Mouse (Mus musculus) hindbrain, embryonic 15.5 days (tissue): ENCODE data around the gene Zfp697. TPM values are rescaled to one million over a fixed set of nuclear protein-coding genes. Genes with fewer than 3 reads are reported as not detected.
"Not testable (repeated sequence)": the region's sequence is repeated elsewhere in the genome, so short reads cannot be mapped to it uniquely, and the experiment has no call there.

ENCODE experiments used
- ATAC-seq: fragments of 200-750 bp; cut with Nextera tagmentation; 2 replicates; pipeline ENCODE4 v1.8.0; 2017; ENCODE audit warnings: low read depth, moderate number of reproducible peaks, moderate TSS enrichment; ENCODE audit not compliant: low FRiP score
- H3K27ac ChIP-seq: fragments of 300-500 bp; sonication (generic); replicated peaks from 2 replicates; pipeline ENCODE4 v1.5.1; 2015; ENCODE audit warnings: mild to moderate bottlenecking, inconsistent platforms
- H3K27me3 ChIP-seq: fragments of 300-500 bp; sonication (generic); 2 replicates; pipeline ENCODE4 v1.6.1; 2015; ENCODE audit warnings: control low read depth, inconsistent platforms
- H3K36me3 ChIP-seq: fragments of 300-500 bp; sonication (generic); 2 replicates; pipeline ENCODE4 v1.6.1; 2015; ENCODE audit warnings: control low read depth, inconsistent platforms
- H3K4me1 ChIP-seq: fragments of 300-500 bp; sonication (generic); replicated peaks from 2 replicates; pipeline ENCODE4 v1.6.1; 2015; ENCODE audit warnings: control low read depth, inconsistent platforms
- H3K4me2 ChIP-seq: fragments of 300-500 bp; sonication (generic); 2 replicates; pipeline ENCODE4 v1.6.1; 2015; ENCODE audit warnings: moderate library complexity, mild to moderate bottlenecking, inconsistent platforms
- H3K4me3 ChIP-seq: fragments of 300-500 bp; sonication (generic); 2 replicates; pipeline ENCODE4 v1.5.1; 2015; ENCODE audit warnings: mild to moderate bottlenecking, inconsistent platforms
- H3K9ac ChIP-seq: fragments of 300-500 bp; sonication (generic); 2 replicates; pipeline ENCODE4 v1.6.1; 2015; ENCODE audit warnings: inconsistent platforms
- H3K9me3 ChIP-seq: fragments of 300-500 bp; sonication (generic); 2 replicates; pipeline ENCODE4 v1.6.1; 2016; ENCODE audit warnings: control low read depth, inconsistent platforms
- WGBS: fragments of 180-500 bp; shearing (Covaris S2); methylation state at CpG from one replicate; pipeline ENCODE4 v1.1.7; 2015; 5-methylcytosine and 5-hydroxymethylcytosine counted together
- polyA plus RNA-seq: library from polyadenylated mRNA; unstranded; fragments of >200 nt; fragmentation: Nextera tagmentation; extraction: Ambion mirVana; gene quantifications from 2 replicates; pipeline ENCODE4 v1.2.1, GENCODE M21; 2015

Zfp697 gene
- polyA plus RNA-seq, 1 experiment from 2014 or later, result 14.7 TPM

DNA sequence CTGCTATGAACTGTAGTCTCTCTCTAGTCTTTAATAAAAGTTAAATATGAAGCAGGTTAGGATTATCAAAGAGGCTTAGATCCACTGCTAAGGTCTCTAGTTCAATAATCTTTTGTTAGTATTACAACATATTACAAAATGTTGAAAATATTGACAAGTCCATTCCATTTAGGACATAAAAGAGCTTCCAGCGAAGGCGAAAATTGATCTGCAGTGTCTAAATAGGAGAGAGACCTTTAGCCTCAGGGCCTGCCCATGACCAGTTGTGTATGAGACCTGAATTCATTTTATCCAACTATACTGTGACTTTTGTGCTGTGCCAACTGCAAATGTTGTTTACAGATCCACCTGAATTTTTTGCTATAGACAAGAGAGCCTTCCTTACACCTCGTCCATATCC, 247.4 kb downstream of the Zfp697 start:
- Histone ChIP-seq H3K27ac (no peak overlapping the region), H3K4me2 (no peak overlapping the region), H3K36me3 (no peaks in the 10 kb centered on the region), H3K27me3 (no peaks in the 10 kb centered on the region), H3K9me3 (no peaks in the 10 kb centered on the region), H3K4me3 (no peak overlapping the region), H3K9ac (no peak overlapping the region), H3K4me1 (no peaks in the 10 kb centered on the region)
- 89% methylated on average over 3 of the region's 3 CpGs for WGBS
- no peak for ATAC-seq

DNA sequence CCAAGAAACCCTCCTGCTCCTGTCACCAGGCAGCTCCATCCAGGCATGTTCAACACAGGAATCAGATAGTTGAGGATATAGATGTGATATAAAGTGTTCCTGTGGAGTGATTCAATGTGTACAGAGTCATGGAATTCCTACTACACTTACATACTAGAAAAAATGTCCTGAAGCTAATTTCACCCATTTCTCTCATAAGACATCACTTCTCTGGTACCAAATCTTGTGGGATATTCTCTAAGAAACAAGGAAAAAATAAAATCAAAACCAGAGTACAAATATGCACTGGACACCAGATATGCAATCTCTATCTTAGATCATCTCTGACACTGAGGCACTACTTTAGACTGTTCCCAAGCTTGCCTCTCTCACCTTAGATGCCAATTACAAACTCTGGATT, 247.9 kb downstream of the Zfp697 start, which contains the start of gene Hsd3b5:
Gene Hsd3b5, minus strand, starts transcription at position 101 of the 400 bp plus-strand sequence.
- Histone ChIP-seq H3K27me3 (no peaks in the 10 kb centered on the region), H3K9me3 (no peaks in the 10 kb centered on the region), H3K4me1 (no peaks in the 10 kb centered on the region), H3K27ac (no peak within 1 kb of the TSS), H3K4me2 (no peak within 1 kb of the TSS), H3K9ac (no peak within 1 kb of the TSS), H3K4me3 (no peak within 1 kb of the TSS), H3K36me3 (no peaks in the 10 kb centered on the region)
- ATAC-seq, result no peak

- Histone ChIP-seq H3K27ac (no peak overlapping the region), H3K4me1 (no peaks in the 10 kb centered on the region), H3K9ac (no peak overlapping the region), H3K36me3 (no peaks in the 10 kb centered on the region), H3K4me2 (no peak overlapping the region), H3K27me3 (no peaks in the 10 kb centered on the region), H3K4me3 (no peak overlapping the region), H3K9me3 (no peaks in the 10 kb centered on the region)
- no peak for ATAC-seq
- 89% methylated on average over 1 of the region's 1 CpGs for WGBS
These were observed 252.9 kb downstream of the Zfp697 start for GRCm38 (mm10) chr3:98635145-98635544.

- no peak overlapping the region for H3K27ac ChIP-seq
- no peak overlapping the region for H3K4me2 ChIP-seq
- H3K36me3 ChIP-seq, result no peaks in the 10 kb centered on the region
- no peaks in the 10 kb centered on the region for H3K4me1 ChIP-seq
- no peak overlapping the region for H3K9ac ChIP-seq
- H3K4me3 ChIP-seq, result no peak overlapping the region
- ATAC-seq, result no peak
- no peaks in the 10 kb centered on the region for H3K27me3 ChIP-seq
- no peaks in the 10 kb centered on the region for H3K9me3 ChIP-seq
These were observed 298.5 kb downstream of the Zfp697 start for GRCm38 (mm10) chr3:98680786-98681185.

DNA sequence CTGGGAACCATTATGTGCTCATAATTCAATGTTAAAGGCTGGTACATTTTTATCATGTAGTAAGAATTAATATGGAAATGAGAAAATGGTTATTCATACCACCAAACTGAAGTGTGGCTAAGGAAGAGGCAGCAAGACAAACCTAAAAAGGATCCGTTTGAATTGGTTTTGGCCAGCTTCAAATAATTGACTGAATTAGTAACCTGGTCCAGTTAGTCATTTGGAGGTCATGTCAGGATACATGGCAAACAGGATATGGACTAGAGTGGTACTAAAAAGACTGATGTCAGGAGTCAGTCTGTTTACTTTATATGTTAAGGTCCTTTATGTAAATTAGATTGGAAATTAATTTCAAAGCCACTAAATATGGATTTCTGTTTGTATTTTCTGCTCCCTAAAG, 300.1 kb downstream of the Zfp697 start:
- no peak overlapping the region for H3K9ac ChIP-seq
- no peak for ATAC-seq
- no peak overlapping the region for H3K27ac ChIP-seq
- H3K36me3 ChIP-seq, result no peaks in the 10 kb centered on the region
- WGBS, result 82% methylated on average over 1 of the region's 1 CpGs
- no peaks in the 10 kb centered on the region for H3K4me1 ChIP-seq
- H3K27me3 ChIP-seq, result no peaks in the 10 kb centered on the region
- no peak overlapping the region for H3K4me2 ChIP-seq
- H3K9me3 ChIP-seq, result no peaks in the 10 kb centered on the region
- no peak overlapping the region for H3K4me3 ChIP-seq

- no peaks in the 10 kb centered on the region for H3K27me3 ChIP-seq
- ATAC-seq, result no peak
- no peaks in the 10 kb centered on the region for H3K4me1 ChIP-seq
- H3K36me3 ChIP-seq, result no peaks in the 10 kb centered on the region
- H3K4me3 ChIP-seq, result no peak overlapping the region
- H3K9me3 ChIP-seq, result no peaks in the 10 kb centered on the region
- no peak overlapping the region for H3K27ac ChIP-seq
- no peak overlapping the region for H3K4me2 ChIP-seq
- no peak overlapping the region for H3K9ac ChIP-seq
These were observed 338.5 kb downstream of the Zfp697 start for GRCm38 (mm10) chr3:98720740-98721139.

GRCm38 (mm10) chr3:98724376-98724775, 342.1 kb downstream of the Zfp697 start, which contains the start of gene Hsd3b2:
TSS of gene Hsd3b2 (minus strand) at chr3:98724543.
- Histone ChIP-seq H3K4me2 (no peak within 1 kb of the TSS), H3K4me3 (no peak within 1 kb of the TSS), H3K27ac (no peak within 1 kb of the TSS), H3K9ac (no peak within 1 kb of the TSS), H3K9me3 (no peaks in the 10 kb centered on the region), H3K4me1 (no peaks in the 10 kb centered on the region), H3K36me3 (no peaks in the 10 kb centered on the region), H3K27me3 (no peaks in the 10 kb centered on the region)
- no peak for ATAC-seq
- WGBS, result 84% methylated on average over 1 of the region's 1 CpGs

- Histone ChIP-seq H3K4me3 (no peak overlapping the region), H3K4me2 (no peak overlapping the region), H3K36me3 (no peaks in the 10 kb centered on the region), H3K9me3 (no peaks in the 10 kb centered on the region), H3K4me1 (no peaks in the 10 kb centered on the region), H3K27me3 (no peaks in the 10 kb centered on the region), H3K9ac (no peak overlapping the region), H3K27ac (no peak overlapping the region)
- WGBS, result 85% methylated on average over 2 of the region's 2 CpGs
- no peak for ATAC-seq
These were observed 344.0 kb downstream of the Zfp697 start for GRCm38 (mm10) chr3:98726281-98726680.

DNA sequence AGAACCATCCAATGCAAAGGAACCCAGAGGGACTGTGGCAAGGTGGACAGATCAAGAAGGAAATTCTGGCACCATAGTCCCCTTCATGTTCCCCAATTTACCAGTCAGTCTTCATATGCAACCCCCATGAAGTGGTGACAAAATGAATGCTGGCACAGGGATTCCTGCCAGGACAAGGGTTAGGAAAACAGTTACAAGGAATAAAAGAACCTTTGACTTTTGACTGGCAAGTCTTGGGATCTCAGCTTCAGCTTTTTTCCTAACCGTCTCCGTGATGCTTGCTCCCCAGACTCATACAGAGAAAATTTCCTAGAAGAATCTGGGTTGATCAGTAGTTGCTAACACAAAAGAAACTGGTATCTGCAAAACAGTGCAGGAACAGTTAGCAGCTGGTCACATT, 351.5 kb downstream of the Zfp697 start:
- no peak overlapping the region for H3K9ac ChIP-seq
- H3K27ac ChIP-seq, result no peak overlapping the region
- no peak for ATAC-seq
- no peaks in the 10 kb centered on the region for H3K27me3 ChIP-seq
- no peaks in the 10 kb centered on the region for H3K36me3 ChIP-seq
- H3K9me3 ChIP-seq, result no peaks in the 10 kb centered on the region
- 85% methylated on average over 2 of the region's 2 CpGs for WGBS
- H3K4me3 ChIP-seq, result no peak overlapping the region
- no peak overlapping the region for H3K4me2 ChIP-seq
- no peaks in the 10 kb centered on the region for H3K4me1 ChIP-seq

- Histone ChIP-seq H3K36me3 (no peaks in the 10 kb centered on the region), H3K4me1 (no peaks in the 10 kb centered on the region), H3K4me3 (no peak overlapping the region), H3K9ac (no peak overlapping the region), H3K4me2 (no peak overlapping the region), H3K27ac (no peak overlapping the region), H3K27me3 (no peaks in the 10 kb centered on the region), H3K9me3 (no peaks in the 10 kb centered on the region)
- WGBS, result 57% methylated on average over 4 of the region's 4 CpGs
- no peak for ATAC-seq
These were observed 352.1 kb downstream of the Zfp697 start for GRCm38 (mm10) chr3:98734340-98734739.

DNA sequence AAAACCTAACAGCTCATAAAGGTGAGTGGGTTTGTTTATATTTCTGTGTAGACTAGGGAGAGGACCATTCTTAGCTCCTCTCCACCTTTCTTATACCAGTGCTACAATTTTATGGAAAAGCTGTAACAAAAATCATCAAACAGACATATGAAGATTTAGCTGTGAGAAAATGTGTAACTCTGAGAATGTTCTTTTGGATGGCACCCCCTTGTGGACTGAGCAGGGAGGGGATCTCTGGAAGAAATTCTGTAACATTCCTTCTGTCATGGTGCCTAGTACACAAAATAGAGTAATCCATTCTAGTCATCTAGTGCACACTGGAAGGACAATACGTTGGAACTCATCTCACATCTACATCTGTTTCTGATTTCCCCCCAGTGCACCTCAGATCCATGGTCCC, 358.8 kb downstream of the Zfp697 start:
- H3K36me3 ChIP-seq, H3K9ac ChIP-seq, H3K4me3 ChIP-seq, H3K4me2 ChIP-seq, H3K27ac ChIP-seq, H3K9me3 ChIP-seq, H3K27me3 ChIP-seq, H3K4me1 ChIP-seq, ATAC-seq: not testable (repeated sequence)
- 79% methylated on average over 1 of the region's 1 CpGs for WGBS

- no peak for ATAC-seq
- WGBS, result 66% methylated on average over 2 of the region's 2 CpGs
These were observed 369.9 kb downstream of the Zfp697 start for GRCm38 (mm10) chr3:98752171-98752570.

DNA sequence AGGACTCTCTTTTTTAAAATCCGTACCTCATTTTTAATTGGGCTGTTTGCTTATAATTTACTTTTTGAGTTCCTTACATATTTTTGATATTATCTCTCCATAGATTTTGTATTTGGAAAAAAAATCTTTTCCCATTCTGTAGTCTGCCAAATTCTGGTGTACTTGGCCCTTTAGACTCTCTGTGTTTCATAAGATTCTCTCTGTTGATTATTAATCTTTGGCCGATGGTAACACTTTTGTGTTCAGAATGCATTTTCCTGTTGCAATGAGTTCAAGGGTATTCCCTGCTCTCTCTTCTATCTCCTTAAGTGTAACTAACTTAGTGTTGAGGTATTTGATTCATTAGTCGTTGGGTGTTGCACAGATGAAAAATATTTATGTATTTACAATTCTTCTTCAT, 374.6 kb downstream of the Zfp697 start:
- H3K4me1 ChIP-seq, result no peaks in the 10 kb centered on the region

More at GRCm38 (mm10) chr3:98752171-98752570, 369.9 kb downstream of the Zfp697 start:
- Histone ChIP-seq H3K9me3 (no peaks in the 10 kb centered on the region), H3K27ac (no peak overlapping the region), H3K4me3 (no peak overlapping the region), H3K27me3 (no peaks in the 10 kb centered on the region), H3K36me3 (no peaks in the 10 kb centered on the region), H3K9ac (no peak overlapping the region), H3K4me1 (no peaks in the 10 kb centered on the region), H3K4me2 (no peak overlapping the region)

More for the DNA sequence above, 374.6 kb downstream of the Zfp697 start:
- Histone ChIP-seq H3K4me2 (no peak overlapping the region), H3K9me3 (no peaks in the 10 kb centered on the region), H3K36me3 (no peaks in the 10 kb centered on the region), H3K4me3 (no peak overlapping the region), H3K9ac (no peak overlapping the region), H3K27ac (no peak overlapping the region), H3K27me3 (no peaks in the 10 kb centered on the region)
- WGBS, result 89% methylated on average over 3 of the region's 3 CpGs
- no peak for ATAC-seq
